Mouse (Mus musculus) forelimb bud, embryonic 11.5 days (tissue): ENCODE measurements around the gene Rfx1.

Experiments
- DNase-seq: peaks from one replicate; pipeline ENCODE4 v3.0.0-alpha.2; 2012; ENCODE audit warnings: low read depth, low spot score

Gene Rfx1

DNA sequence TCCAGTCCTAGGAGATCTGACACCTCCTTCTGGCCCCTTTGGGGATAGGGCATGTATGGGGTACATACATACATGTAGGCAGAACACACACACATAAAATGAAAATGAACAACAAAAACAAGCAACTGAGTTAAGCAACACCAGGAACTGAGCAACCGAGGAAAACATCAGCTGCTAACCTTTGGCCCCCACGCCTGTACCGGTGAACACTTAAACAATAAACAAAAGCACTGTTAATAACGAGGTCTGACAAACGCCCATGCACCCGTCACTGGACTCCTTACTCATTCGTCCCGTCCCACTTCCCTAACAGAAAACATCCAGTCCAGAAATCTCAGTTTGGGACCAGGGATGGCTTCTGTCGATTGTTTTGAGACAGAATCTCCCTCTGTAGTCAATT lies 22.6 kb downstream of the Rfx1 start:
- DNase-seq = no peak

DNA sequence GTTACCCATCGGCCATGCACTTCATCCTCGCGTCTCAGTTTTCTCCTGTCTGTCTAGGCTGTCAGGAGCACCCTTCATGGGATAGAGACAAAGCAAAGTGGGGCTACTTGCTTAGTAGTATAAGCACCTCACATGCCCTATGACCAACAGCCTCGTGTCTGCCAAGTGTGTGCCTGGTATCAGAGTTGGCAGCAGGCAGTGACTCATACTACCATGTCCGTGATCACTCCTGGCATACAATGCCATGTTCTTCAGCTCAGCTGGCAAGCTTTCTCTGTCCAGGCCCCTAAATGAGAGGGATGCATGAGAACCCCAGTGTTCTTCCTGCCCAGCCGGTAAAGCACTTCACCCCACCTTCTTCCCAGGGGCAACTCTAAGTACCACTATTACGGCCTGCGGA lies 24.0 kb downstream of the Rfx1 start:
- DNase-seq = no peak

DNA sequence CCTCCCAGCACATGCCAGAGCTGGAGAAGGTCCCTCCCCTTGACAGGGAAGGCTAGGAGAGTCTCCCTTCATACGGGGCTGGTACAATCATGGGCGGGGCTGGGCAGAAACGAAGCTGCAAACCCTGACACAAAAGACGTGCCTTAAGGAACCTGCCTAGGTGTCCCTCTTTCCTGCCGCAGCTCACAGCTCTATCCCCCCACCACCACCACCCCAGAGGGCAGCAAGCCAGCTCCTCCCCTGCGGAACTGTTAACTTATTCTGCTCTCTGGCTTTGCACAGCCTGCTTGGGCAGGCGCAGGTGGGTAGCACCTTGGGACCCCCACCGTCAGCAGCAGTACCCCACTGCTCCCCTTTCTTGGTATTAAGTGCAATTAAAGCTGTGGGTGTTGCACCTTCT lies 29.4 kb downstream of the Rfx1 start:
- no peak for DNase-seq

DNA sequence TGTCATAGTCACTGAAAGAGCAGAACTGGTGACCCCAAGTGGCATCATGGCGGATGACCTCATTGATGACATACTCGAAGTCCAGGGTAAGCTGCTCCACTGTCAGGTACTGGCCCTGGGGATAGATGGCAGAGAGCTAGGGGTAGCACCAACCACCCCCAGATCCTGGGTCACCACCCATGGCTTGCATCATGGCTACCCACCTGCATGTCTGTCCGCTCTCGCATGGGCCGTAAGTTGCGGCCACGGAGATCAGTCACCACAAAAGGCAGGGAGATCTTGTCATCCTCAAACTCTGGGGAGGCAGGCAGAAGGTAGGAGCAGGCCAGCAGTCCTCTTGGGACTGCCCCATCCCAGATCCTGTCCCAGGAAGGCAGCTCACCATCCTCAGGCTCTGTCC lies 31.7 kb downstream of the Rfx1 start:
- DNase-seq = no peak

DNA sequence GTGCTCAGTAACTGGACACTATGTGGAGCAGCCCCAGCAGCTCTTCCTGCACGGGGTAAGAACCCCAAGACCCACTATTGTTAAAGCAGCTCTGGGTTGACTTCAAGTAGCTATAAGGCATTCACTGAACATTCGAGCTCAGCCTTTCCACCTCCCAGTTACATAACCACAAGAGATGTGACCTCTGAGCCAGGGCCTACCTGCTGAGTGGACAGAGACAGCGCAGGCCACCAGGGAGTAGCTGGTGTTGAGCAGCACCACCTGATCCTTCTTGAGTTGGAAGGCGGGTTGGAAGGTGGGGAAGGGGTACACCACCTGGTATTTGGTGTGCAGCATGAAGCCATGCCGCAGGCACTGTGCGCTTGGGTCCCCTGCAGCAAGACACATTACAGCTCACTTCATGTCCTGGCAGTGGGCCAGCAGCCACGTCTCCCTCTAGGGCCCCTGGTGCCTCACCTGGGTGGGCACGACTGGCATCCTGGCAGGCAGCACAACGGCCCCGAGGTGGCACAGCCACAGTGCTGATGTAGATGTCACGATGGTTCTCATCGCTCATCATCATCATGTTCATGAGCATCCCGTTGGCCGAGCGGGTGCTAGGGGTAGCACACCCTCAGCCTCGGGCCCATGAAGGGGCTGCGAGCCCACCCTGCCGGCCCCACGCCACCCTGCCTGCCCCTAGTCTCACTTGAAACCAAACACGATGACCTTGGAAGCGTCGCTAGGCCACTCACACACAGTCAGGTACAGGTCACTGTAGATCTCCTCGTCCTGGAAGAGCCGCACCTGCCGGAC lies 35.0 kb downstream of the Rfx1 start:
- no peak for DNase-seq

DNA sequence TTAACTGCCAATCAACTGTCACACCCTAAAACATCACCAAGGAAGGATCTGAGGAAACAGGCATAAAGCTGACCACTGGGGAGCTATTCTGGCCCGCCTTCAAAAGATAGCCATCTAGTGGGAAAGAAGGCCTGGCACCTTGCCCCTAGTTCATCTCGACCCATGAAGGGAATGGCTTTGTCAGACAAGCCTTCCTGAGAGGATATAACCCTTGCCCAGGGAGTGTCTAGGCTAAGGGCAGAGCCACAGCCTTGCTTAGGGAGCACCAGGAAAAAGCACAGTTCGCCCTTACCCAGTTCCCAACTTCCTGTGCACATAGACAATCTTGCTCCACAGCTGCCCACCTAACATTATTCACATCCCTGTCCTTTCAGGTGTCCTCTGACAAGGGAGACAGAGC lies 37.0 kb downstream of the Rfx1 start:
- DNase-seq = no peak

DNA sequence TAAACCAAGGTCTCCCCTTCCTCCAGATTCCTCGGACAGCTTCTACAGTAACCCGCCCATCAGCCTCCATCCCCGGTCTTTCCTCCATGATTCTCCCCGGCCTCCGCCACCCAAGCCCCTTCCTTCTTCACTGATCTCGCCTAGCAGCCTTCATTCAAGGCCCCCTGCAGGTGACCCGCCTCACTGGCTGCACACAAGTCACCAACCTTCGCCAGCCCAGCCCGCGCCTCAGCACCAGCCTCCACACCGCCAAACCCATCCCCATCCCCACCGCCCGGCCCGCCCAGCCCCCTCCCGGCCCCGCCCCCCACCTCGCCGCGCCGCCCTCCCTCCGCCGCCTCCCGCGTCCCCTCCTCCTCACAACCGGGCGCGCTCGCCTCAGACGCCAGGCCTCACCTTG lies 37.6 kb downstream of the Rfx1 start:
- DNase-seq = peak; percentile 74

DNA sequence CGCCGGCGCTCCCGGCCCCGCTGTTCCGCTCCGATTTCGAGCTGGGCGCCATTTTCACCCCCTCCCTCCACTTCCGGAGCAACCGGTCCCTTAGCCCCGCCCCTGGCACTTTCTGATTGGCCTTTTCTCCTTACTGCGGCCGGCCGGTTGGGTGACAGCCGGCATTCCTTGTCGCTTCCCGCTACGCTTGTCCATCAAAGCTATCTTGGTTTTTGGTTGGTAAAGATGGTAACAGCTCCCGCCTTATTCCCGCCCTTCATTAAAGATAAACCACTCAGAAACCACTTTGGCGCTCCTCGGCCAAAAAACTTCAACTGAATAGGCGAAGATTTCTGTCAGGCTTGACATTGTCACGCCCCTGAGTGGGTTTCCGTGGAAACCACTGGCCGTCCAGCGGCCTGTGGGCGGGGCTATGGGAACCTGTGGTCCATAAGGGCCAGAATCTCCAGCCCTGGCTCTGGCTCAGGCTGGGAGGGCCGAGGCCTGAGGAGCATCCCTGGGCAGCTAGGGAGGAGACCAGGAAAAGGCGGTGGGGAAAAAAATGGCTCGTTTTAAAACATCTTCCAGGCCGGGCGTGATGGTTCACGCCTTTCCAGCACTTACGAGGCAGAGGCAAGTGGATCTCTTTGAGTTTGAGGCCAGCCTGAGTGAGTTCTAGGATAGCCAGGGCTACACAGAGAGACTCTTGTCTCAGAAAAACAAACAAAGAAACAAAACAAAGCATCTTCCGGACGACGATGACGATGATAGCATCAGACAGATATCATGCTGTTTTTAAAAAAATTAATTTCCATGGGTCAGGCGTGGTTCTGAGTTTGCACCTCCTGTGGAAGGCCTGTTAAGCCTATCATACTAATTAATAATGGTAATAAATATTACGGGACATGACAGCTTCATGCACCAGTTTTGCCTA lies 38.3 kb downstream of the Rfx1 start, which contains the start of gene Dcaf15:
Gene Dcaf15 (minus strand): TSS at position 72 of the 913 bp plus-strand sequence.
- DNase-seq = peak; percentile 99

DNA sequence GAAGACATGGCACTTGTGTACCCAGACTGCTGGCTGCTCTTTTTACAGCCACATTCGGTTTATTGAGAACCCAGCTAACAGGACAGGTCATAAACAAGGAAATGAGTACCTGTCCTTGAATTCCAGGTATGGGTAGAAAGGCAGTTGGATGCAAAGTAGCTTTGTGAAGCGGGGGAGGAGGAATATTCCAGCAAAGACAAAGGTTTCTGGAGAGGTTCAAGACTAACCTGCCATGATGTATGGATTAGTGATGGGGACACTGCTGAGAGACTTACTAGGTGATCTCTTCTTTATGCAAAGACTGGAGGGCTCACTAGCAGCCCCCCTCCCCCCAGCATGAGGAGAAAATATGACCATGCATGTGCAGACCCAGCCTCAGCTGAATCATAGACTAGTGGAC lies 39.0 kb downstream of the Rfx1 start:
- no peak for DNase-seq

DNA sequence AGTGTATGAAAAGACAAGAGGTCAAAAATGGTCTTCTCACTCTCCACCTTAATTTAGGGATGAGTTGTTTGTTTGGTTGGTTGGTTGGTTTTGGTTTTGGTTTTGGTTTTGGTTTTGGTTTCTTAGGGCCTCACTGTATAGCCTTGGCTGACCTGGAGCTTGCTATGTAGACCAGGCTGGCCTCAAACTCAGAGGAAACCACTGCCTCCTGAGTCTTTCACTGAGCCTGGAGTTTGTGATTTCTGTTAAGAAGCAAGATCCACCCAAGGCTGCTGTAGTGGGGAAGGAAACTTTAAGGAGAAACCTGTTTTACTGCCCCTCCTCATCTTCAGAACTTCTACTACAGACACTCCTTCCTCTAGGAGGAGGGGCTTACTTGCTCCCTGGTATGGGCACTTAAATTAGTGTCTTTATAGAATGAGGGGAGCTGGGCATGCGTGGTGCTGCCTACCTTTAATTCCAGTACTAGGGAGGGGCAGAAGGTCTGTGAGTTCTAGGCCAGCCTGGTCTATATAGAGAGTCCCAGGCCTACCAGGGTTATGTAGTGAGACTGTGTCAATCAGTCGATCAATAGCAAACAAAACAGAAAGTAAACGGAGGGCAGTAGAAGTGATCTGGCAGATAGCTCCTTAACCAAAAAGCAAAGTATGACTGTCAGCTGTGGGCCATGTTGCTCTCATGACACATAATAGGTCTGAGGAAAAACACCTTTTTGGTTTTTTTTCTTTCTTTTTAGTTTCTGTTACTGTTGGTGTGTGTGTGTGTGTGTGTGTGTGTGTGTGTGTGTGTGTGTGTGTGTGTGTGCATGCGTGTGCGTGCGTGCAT lies 39.8 kb downstream of the Rfx1 start:
- DNase-seq = no peak

DNA sequence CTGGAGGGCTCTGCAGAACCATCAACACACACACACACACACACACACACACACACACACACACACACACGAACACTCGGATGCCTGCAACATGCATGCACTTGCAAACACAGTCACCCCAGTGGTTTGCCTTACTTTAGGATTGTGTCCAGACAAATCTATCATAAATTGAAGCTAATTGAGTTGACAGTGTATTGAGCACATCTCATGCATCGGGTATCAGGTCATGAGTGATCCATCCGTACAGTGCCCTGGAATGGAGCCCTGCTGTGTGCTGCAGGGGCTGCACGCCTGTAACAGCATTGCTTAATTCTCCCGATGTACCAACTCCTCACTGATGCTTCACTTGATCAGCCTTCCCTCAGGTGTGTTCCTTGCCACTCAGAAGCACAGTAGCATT lies 49.0 kb downstream of the Rfx1 start:
- no peak for DNase-seq

DNA sequence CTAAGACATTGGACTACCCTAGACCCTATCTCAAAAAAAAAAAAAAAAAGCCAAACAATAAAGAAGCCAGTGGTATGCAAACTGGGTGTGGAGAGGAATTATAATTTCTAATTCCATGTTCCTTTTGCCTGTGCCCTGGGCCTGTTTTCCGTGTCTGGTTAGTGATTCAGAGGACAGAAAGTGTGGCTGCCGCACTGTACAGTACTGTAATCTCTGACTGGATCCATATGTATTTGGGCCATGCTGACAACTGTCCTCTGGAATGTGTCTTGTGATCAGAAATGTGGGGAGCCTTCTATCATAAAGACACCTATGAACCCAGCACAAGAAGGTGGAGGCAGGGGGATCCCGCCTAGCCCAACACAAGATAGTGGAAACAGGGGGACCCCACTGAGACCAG lies 55.5 kb downstream of the Rfx1 start:
- no peak for DNase-seq

DNA sequence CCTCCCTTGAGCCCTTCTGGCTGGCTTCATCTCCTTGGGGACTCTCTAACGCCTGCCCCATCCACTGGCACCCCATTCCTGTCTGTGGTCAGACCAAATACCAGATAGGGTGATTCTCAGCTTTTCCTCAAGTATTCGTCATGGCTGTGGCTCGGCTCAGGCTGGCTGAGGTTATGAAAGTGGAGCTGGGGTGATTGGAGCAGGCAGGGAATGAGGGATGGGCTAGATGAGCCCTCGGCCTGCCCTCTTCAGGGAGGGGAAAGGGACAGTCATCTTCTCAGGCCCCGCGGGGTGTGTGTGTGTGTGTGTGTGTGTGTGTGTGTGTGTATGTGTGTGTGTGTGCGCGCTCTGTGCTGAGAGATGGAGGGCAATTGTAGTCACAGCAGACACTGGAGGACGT lies 59.0 kb downstream of the Rfx1 start, which contains the start of gene Podnl1:
Gene Podnl1 (plus strand): TSS at position 334 of the 400 bp plus-strand sequence.
- no peak for DNase-seq

DNA sequence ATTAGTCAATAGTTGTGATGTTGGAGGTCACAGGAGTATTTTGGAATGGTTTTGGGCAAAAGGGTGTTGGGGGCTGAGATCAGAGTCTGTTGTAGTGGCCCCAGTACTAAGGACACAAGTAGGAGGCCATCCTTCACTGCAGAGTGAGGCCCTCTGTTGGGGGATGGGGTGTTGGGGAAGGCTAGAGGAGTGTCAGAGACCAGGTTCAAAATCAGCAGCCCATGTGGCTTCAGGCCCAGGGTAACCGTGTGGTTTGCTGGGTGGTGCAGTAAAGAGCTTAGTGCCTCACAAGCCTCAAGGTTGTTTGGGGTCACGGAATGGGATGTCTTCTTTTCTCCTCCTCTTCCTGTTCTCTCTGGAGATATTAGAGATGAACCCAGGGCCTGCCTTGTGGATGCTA lies 60.1 kb downstream of the Rfx1 start:
- DNase-seq = no peak

DNA sequence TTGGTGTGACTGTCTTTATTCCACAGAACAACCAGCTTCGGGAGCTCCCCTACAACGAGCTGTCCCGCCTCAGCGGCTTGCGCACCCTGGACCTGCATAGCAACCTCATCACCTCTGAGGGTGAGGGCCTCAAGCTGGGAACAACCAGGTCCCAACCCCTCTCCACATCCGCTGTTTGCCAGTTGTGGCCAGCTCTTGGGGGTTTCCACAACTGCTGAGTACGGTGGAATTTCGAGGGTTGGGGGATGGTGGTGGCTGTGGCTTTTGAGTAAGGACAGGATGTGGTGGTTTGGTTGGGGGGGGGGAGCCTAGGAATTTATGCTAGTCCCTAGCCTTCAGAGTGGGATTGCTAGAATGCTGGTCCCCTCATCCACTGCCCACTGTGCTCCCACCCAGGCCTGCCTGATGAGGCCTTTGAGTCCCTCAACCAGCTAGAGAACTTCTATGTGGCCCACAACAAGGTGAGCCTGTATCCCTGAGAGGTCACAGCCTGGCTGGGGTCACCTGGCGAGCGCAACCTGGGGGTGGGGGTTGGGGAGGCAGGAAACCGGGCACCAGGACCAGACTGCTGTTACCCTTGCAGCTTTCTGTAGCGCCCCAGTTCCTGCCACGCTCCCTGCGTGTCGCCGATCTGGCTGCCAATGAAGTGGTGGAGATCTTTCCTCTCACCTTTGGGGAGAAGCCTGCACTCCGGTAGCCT lies 60.7 kb downstream of the Rfx1 start:
- DNase-seq = no peak

DNA sequence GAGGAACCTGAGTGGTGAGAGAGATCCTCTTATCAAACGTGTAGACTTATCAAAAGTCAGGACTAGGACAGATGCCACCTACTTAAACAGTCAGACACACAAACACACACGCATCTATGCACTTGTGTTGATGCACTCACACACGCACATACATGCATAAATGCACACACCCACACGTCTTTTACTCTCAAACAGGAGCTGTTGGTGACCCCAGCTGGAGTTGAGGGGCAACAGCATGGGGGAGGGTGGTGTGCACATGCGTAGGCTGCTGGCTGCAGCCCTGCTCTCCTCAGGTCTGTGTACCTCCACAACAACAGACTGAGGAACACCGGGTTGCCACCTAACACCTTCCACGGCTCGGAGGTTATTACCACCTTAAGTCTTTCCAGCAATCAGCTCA lies 61.6 kb downstream of the Rfx1 start:
- no peak for DNase-seq

DNA sequence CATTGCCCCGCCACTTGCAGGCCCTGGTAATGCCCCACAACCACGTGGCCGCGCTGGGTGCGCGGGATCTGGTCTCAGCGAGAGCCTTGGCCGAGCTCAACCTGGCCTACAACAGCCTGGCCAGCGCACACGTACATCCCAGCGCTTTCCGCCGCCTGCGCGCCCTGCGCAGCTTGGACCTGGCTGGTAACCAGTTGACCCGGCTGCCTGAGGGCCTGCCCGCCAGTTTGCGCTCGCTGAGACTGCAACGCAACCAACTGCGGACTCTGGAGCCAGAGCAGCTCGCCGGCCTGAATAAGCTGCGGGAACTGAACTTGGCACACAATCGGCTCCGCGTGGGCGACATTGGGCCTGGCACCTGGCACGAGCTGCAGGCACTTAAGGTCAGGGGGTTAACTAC lies 64.2 kb downstream of the Rfx1 start:
- DNase-seq = no peak

DNA sequence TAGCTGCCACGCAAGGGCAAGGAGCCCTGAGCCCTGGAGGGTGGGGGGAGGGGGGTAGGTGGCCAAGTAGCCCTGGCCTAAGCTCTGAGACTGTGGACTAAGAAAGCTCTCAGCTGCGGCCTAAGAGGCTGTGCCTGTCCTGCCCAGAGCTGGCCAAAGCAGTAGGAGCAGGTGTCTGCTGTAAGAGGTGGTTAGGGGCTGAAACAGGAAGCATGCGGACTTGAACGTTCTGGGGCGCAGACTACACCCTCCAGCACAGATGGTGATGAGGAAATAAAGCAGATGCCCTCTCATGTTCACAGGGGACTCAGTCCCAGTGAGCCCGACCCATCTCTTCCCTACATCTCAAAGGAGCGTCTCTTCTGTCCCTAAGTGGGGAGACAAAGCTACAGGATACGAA lies 65.6 kb downstream of the Rfx1 start:
- no peak for DNase-seq

DNA sequence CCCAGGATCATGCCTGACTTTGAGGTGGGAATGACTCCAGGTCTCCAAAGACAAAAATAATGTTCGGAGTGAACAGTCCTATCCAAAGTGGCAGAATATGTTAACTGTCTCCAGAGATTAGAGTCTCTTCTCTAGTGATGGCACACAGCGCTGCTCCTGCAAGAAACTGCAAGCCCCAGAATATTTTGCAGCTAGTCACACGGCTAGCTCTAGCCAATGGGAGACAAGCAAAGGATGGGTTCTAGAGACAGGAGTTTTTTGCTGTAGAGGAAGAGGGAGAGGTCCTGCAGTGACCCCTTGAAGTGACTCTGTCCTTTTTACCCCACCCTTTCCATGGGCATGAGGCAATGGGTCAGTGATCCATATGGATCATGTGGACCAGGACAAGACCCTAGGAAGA lies 71.2 kb downstream of the Rfx1 start:
- no peak for DNase-seq

DNA sequence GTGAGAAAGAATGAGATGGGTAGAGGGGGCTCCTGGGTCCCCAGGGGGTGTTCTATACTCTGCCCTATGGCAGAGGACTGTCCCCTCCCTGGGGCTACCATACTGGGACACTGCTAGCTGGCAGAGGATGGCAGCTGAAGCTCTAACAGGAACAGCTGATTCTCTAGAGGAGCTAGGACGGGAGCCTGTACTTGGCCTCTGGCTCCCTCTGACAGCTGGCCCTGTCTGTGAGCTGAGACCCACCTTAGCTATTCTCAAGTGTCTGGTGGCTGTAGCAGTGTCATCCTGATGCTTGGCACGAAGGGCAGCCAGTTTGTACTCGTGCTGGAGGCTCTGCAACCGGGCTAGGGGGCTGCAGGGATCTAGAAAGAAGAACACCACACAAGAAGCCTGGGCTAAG lies 74.2 kb downstream of the Rfx1 start:
- no peak for DNase-seq

DNA sequence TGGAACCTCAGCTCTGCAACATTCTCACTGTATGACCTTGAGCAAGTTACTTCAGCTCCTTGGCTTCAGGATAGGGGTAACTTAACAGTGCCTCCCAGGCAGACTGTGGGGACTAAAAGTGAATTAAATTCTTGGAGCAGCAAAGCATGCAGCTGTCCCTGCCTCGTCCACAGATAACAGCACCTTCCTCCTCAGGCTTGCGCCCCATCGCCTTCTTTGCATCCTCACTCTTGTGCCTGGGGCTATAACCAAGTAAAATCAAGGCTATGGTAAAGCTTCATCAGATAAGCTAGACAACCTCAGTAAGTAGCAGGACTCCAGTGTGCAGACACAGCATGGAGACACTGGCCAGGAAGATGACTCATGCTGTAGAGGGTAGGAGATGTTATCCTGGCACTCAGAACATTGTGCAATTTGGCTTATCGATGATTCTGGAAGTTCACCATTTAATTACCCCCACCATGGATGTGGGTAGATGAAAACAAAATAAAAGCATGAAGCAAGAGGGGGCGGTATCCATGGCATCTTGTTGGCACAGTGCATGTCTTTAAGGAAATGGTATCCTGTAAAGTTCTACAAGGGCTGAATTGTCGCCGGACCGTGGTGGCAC lies 78.1 kb downstream of the Rfx1 start:
- DNase-seq = no peak
